Mouse (Mus musculus): ENCODE results near the gene Gpr153. TPM values are rescaled to one million over a fixed set of nuclear protein-coding genes. Genes with fewer than 3 reads are reported as not detected.

The Gpr153 gene
- polyA plus RNA-seq, 1 experiment from 2014 or later, result 18.2 TPM

Other genes with a start within 250 kb of the Gpr153 start
- gene Zbtb48, start 246.6 kb upstream of the Gpr153 start, polyA plus RNA-seq (2014; fragmentation: Nextera tagmentation; extraction: Ambion mirVana), result 11.5 and 15.8 TPM in 2 replicates
- 0.09 and 0.20 TPM in 2 replicates for gene Tas1r1, start 235.7 kb upstream of the Gpr153 start, polyA plus RNA-seq (2014; fragmentation: Nextera tagmentation; extraction: Ambion mirVana)
- 16.2 and 16.8 TPM in 2 replicates for gene Nol9, start 234.9 kb upstream of the Gpr153 start, polyA plus RNA-seq (2014; fragmentation: Nextera tagmentation; extraction: Ambion mirVana)
- gene Plekhg5, start 201.7 kb upstream of the Gpr153 start, polyA plus RNA-seq (2014; fragmentation: Nextera tagmentation; extraction: Ambion mirVana), result 8.5 and 8.6 TPM in 2 replicates
- gene Tnfrsf25, start 158.3 kb upstream of the Gpr153 start, polyA plus RNA-seq (2014; fragmentation: Nextera tagmentation; extraction: Ambion mirVana), result 0.34 and 0.43 TPM in 2 replicates
- gene Espn, start 121.9 kb upstream of the Gpr153 start, polyA plus RNA-seq (2014; fragmentation: Nextera tagmentation; extraction: Ambion mirVana), result 0.63 and 0.76 TPM in 2 replicates
- not detected in 2 replicates for gene Hes2, start 115.4 kb upstream of the Gpr153 start, polyA plus RNA-seq (2014; fragmentation: Nextera tagmentation; extraction: Ambion mirVana)
- gene Acot7, start 96.1 kb upstream of the Gpr153 start, polyA plus RNA-seq (2014; fragmentation: Nextera tagmentation; extraction: Ambion mirVana), result 62.8 and 72.9 TPM in 2 replicates
- not detected in 2 replicates for gene Hes3, start 17.4 kb downstream of the Gpr153 start, polyA plus RNA-seq (2014; fragmentation: Nextera tagmentation; extraction: Ambion mirVana)
- 19.4 and 20.3 TPM in 2 replicates for gene Icmt, start 23.0 kb downstream of the Gpr153 start, polyA plus RNA-seq (2014; fragmentation: Nextera tagmentation; extraction: Ambion mirVana)
- 74.9 and 77.5 TPM in 2 replicates for gene Rnf207, start 44.8 kb downstream of the Gpr153 start, polyA plus RNA-seq (2014; fragmentation: Nextera tagmentation; extraction: Ambion mirVana)
- gene Rpl22, start 51.5 kb downstream of the Gpr153 start, polyA plus RNA-seq (2014; fragmentation: Nextera tagmentation; extraction: Ambion mirVana), result 261 and 276 TPM in 2 replicates
- 0.03 TPM in 1 of 2 replicates, not detected in the other for gene Chd5, start 64.4 kb downstream of the Gpr153 start, polyA plus RNA-seq (2014; fragmentation: Nextera tagmentation; extraction: Ambion mirVana)
- 1.1 and 1.5 TPM in 2 replicates for gene Nphp4, start 202.5 kb downstream of the Gpr153 start, polyA plus RNA-seq (2014; fragmentation: Nextera tagmentation; extraction: Ambion mirVana)
- 2.6 and 2.7 TPM in 2 replicates for gene Kcnab2, start 203.6 kb downstream of the Gpr153 start, polyA plus RNA-seq (2014; fragmentation: Nextera tagmentation; extraction: Ambion mirVana)

All from heart, embryonic 14.5 days (tissue).